Mouse (Mus musculus): ENCODE data around the gene Clasrp.

- TF ChIP-seq CTCF (IDR thresholded peaks at IDR 0.05; ENCODE audit: low read depth) (no peak), EP300 (IDR thresholded peaks at IDR 0.05; ENCODE audit: low read depth) (no peak)
Observed at GRCm38 (mm10) chr7:19615036-19615577, 10.8 kb upstream of the Clasrp start.
